Mouse (Mus musculus): ENCODE measurements around the gene Hccs. TPM values are rescaled to one million over a fixed set of nuclear protein-coding genes. Genes with fewer than 3 reads are reported as not detected.
"Not testable (repeated sequence)": the region's sequence is repeated elsewhere in the genome, so short reads cannot be mapped to it uniquely, and the experiment has no call there.

The Hccs gene
- 52.4 and 56.1 TPM in 2 replicates for polyA plus RNA-seq (2014; fragmentation: Nextera tagmentation; extraction: Ambion mirVana)

- Histone ChIP-seq H3K27ac (replicated peaks in 1 of 2; ENCODE audit: control insufficient read depth in 1 of 2, insufficient read depth in 1 of 2, low read depth in 2 of 2, low read length in 2 of 2) (peak within 1 kb of the TSS; percentile 71 to 88), H3K4me3 (ENCODE audit: control insufficient read depth in 1 of 2, insufficient read depth in 1 of 2, low read depth in 1 of 2, low read length in 2 of 2) (peak within 1 kb of the TSS; percentile 58 to 76), H3K9ac (ENCODE audit: low read length) (peak within 1 kb of the TSS; percentile 84), H3K4me1 (ENCODE audit: control insufficient read depth in 2 of 2, insufficient read depth in 2 of 2, low read length in 2 of 2) (peaks cover 0 to 4% of the 10 kb centered on the region in 2 experiments; a peak in 1 of 4 replicates), H3K36me3 (ENCODE audit: control insufficient read depth, insufficient read depth, low read length) (peaks cover 15% of the 10 kb centered on the region), H3K9me3 (ENCODE audit: control insufficient read depth, low read length) (no peaks in the 10 kb centered on the region), H3K27me3 (ENCODE audit: control insufficient read depth, insufficient read depth, low read length) (no peaks in the 10 kb centered on the region), H3K4me2 (ENCODE audit: low read length) (peak within 1 kb of the TSS; percentile 58)
- WGBS, result 19% methylated on average over 76 of the region's 97 CpGs
- ATAC-seq (ENCODE audit: insufficient number of reproducible peaks, insufficient read depth, low FRiP score, low read depth), result peak; percentile 99
Observed at GRCm38 (mm10) chrX:169319945-169320667, at the start of gene Hccs. Gene Hccs (minus strand): TSS chrX:169320372.

- Histone ChIP-seq H3K27ac (replicated peaks in 1 of 2; ENCODE audit: control insufficient read depth in 1 of 2, insufficient read depth in 1 of 2, low read depth in 2 of 2, low read length in 2 of 2) (no peak overlapping the region), H3K4me2 (ENCODE audit: low read length) (no peak overlapping the region)
- 65% methylated on average over 4 of the region's 4 CpGs for WGBS
Observed at GRCm38 (mm10) chrX:169357146-169357772, 37.1 kb upstream of the Hccs start.

GRCm38 (mm10) chrX:169338213-169338612, 18.0 kb upstream of the Hccs start:
- H3K4me1 ChIP-seq (ENCODE audit: control insufficient read depth in 2 of 2, insufficient read depth in 2 of 2, low read length in 2 of 2), result no peaks in the 10 kb centered on the region
- H3K27me3 ChIP-seq (ENCODE audit: control insufficient read depth, insufficient read depth, low read length), result no peaks in the 10 kb centered on the region
- no peak overlapping the region for H3K9ac ChIP-seq (ENCODE audit: low read length)
- H3K9me3 ChIP-seq (ENCODE audit: control insufficient read depth, low read length), result no peaks in the 10 kb centered on the region
- WGBS, result 59% methylated on average over 3 of the region's 3 CpGs
- no peak for ATAC-seq (ENCODE audit: insufficient number of reproducible peaks, insufficient read depth, low FRiP score, low read depth)
- no peak overlapping the region for H3K4me2 ChIP-seq (ENCODE audit: low read length)
- H3K36me3 ChIP-seq (ENCODE audit: control insufficient read depth, insufficient read depth, low read length), result no peaks in the 10 kb centered on the region
- no peak overlapping the region for H3K4me3 ChIP-seq (ENCODE audit: control insufficient read depth in 1 of 2, insufficient read depth in 1 of 2, low read depth in 1 of 2, low read length in 2 of 2)
- no peak overlapping the region for H3K27ac ChIP-seq (replicated peaks in 1 of 2; ENCODE audit: control insufficient read depth in 1 of 2, insufficient read depth in 1 of 2, low read depth in 2 of 2, low read length in 2 of 2)

More at GRCm38 (mm10) chrX:169357146-169357772, 37.1 kb upstream of the Hccs start:
- Histone ChIP-seq H3K4me1 (ENCODE audit: control insufficient read depth in 2 of 2, insufficient read depth in 2 of 2, low read length in 2 of 2) (no peaks in the 10 kb centered on the region), H3K9me3 (ENCODE audit: control insufficient read depth, low read length) (no peaks in the 10 kb centered on the region), H3K27me3 (ENCODE audit: control insufficient read depth, insufficient read depth, low read length) (no peaks in the 10 kb centered on the region), H3K36me3 (ENCODE audit: control insufficient read depth, insufficient read depth, low read length) (no peaks in the 10 kb centered on the region), H3K9ac (ENCODE audit: low read length) (no peak overlapping the region), H3K4me3 (ENCODE audit: control insufficient read depth in 1 of 2, insufficient read depth in 1 of 2, low read depth in 1 of 2, low read length in 2 of 2) (no peak overlapping the region)
- no peak for ATAC-seq (ENCODE audit: insufficient number of reproducible peaks, insufficient read depth, low FRiP score, low read depth)

- no peak for ATAC-seq (ENCODE audit: insufficient number of reproducible peaks, insufficient read depth, low FRiP score, low read depth)
- Histone ChIP-seq H3K9me3 (ENCODE audit: control insufficient read depth, low read length) (no peaks in the 10 kb centered on the region), H3K4me3 (ENCODE audit: control insufficient read depth in 1 of 2, insufficient read depth in 1 of 2, low read depth in 1 of 2, low read length in 2 of 2) (no peak overlapping the region), H3K4me2 (ENCODE audit: low read length) (no peak overlapping the region), H3K9ac (ENCODE audit: low read length) (no peak overlapping the region), H3K36me3 (ENCODE audit: control insufficient read depth, insufficient read depth, low read length) (no peaks in the 10 kb centered on the region), H3K27me3 (ENCODE audit: control insufficient read depth, insufficient read depth, low read length) (no peaks in the 10 kb centered on the region), H3K4me1 (ENCODE audit: control insufficient read depth in 2 of 2, insufficient read depth in 2 of 2, low read length in 2 of 2) (no peaks in the 10 kb centered on the region), H3K27ac (replicated peaks in 1 of 2; ENCODE audit: control insufficient read depth in 1 of 2, insufficient read depth in 1 of 2, low read depth in 2 of 2, low read length in 2 of 2) (no peak overlapping the region)
Observed at GRCm38 (mm10) chrX:169337559-169337958, 17.4 kb upstream of the Hccs start.

GRCm38 (mm10) chrX:169332264-169332663, 12.1 kb upstream of the Hccs start:
- no peak overlapping the region for H3K4me2 ChIP-seq (ENCODE audit: low read length)
- H3K27me3 ChIP-seq (ENCODE audit: control insufficient read depth, insufficient read depth, low read length), result no peaks in the 10 kb centered on the region
- H3K4me1 ChIP-seq (ENCODE audit: control insufficient read depth in 2 of 2, insufficient read depth in 2 of 2, low read length in 2 of 2), result no peaks in the 10 kb centered on the region
- WGBS, result 35% methylated on average over 3 of the region's 3 CpGs
- ATAC-seq (ENCODE audit: insufficient number of reproducible peaks, insufficient read depth, low FRiP score, low read depth), result no peak
- H3K9me3 ChIP-seq (ENCODE audit: control insufficient read depth, low read length), result no peaks in the 10 kb centered on the region
- H3K27ac ChIP-seq (replicated peaks in 1 of 2; ENCODE audit: control insufficient read depth in 1 of 2, insufficient read depth in 1 of 2, low read depth in 2 of 2, low read length in 2 of 2), result no peak overlapping the region
- H3K36me3 ChIP-seq (ENCODE audit: control insufficient read depth, insufficient read depth, low read length), result no peaks in the 10 kb centered on the region
- H3K4me3 ChIP-seq (ENCODE audit: control insufficient read depth in 1 of 2, insufficient read depth in 1 of 2, low read depth in 1 of 2, low read length in 2 of 2), result no peak overlapping the region
- no peak overlapping the region for H3K9ac ChIP-seq (ENCODE audit: low read length)

DNA sequence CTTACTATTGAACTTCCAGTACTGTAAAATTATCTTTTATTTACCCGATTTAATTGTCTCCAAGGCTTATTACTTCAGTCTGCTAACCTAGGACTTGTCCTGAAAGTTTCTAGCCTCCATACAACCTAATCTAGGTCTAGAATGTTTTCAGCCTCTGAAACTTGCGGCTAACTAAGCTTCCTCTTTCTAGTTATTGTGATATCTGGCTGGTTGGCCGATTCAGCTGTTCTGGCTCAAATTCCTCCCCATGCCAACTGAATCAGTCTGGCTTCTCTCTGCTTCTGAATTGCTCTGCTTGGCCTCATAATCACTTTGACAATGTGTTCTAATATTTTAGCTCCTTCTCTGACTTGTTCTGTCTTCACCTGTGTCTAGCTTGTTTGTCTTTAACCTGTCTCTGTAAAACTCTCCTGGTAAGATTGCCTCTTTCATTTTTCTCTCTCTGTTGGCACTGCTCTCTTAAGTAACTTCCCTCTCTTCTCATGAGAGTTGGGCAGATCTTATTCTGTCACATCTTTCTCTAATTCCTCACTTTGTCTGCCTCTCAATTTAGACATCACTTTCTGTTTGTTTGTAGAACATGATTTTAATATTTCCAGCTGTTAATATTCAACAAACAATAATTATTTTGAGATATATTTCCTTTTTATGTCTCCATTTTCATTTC, 5.9 kb upstream of the Hccs start:
- no peaks in the 10 kb centered on the region for H3K27me3 ChIP-seq (ENCODE audit: control insufficient read depth, insufficient read depth, low read length)
- no peak overlapping the region for H3K4me2 ChIP-seq (ENCODE audit: low read length)
- no peak overlapping the region for H3K9ac ChIP-seq (ENCODE audit: low read length)
- no peak overlapping the region for H3K4me3 ChIP-seq (ENCODE audit: control insufficient read depth in 1 of 2, insufficient read depth in 1 of 2, low read depth in 1 of 2, low read length in 2 of 2)
- H3K27ac ChIP-seq (replicated peaks in 1 of 2; ENCODE audit: control insufficient read depth in 1 of 2, insufficient read depth in 1 of 2, low read depth in 2 of 2, low read length in 2 of 2), result no peak overlapping the region
- no peaks in the 10 kb centered on the region for H3K4me1 ChIP-seq (ENCODE audit: control insufficient read depth in 2 of 2, insufficient read depth in 2 of 2, low read length in 2 of 2)
- ATAC-seq (ENCODE audit: insufficient number of reproducible peaks, insufficient read depth, low FRiP score, low read depth), result no peak
- no peaks in the 10 kb centered on the region for H3K9me3 ChIP-seq (ENCODE audit: control insufficient read depth, low read length)
- H3K36me3 ChIP-seq (ENCODE audit: control insufficient read depth, insufficient read depth, low read length), result no peaks in the 10 kb centered on the region
- 68% methylated on average over 3 of the region's 3 CpGs for WGBS

DNA sequence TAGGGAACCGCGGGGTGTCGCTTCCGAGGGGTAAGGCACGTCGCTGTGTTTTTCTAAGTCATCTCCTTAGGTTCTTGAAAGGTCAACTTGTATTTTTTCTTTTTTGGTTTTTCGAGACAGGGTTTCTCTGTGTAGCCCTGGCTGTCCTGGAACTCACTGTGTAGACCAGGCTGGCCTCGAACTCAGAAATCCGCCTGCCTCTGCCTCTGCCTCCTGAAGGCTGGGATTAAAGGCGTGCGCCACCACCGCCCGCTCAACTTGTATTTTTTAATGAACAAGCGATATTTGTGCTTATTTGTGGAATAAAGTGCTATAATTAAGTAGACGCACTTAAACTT, 465 bp upstream of the Hccs start:
- Histone ChIP-seq H3K4me3 (ENCODE audit: control insufficient read depth in 1 of 2, insufficient read depth in 1 of 2, low read depth in 1 of 2, low read length in 2 of 2) (peak overlapping the region; percentile 42 to 58), H3K27ac (replicated peaks in 1 of 2; ENCODE audit: control insufficient read depth in 1 of 2, insufficient read depth in 1 of 2, low read depth in 2 of 2, low read length in 2 of 2) (peak overlapping the region; percentile 16 to 88; a peak in 1 of 4 replicates), H3K36me3 (ENCODE audit: control insufficient read depth, insufficient read depth, low read length) (peaks cover 12% of the 10 kb centered on the region), H3K4me2 (ENCODE audit: low read length) (peak overlapping the region; percentile 50)
- not testable (repeated sequence) for H3K27me3 ChIP-seq (ENCODE audit: control insufficient read depth, insufficient read depth, low read length); H3K4me1 ChIP-seq (ENCODE audit: control insufficient read depth in 2 of 2, insufficient read depth in 2 of 2, low read length in 2 of 2); H3K9ac ChIP-seq (ENCODE audit: low read length); H3K9me3 ChIP-seq (ENCODE audit: control insufficient read depth, low read length)
- ATAC-seq (ENCODE audit: insufficient number of reproducible peaks, insufficient read depth, low FRiP score, low read depth), result peak; percentile 3; the same call in 1 of the 2 replicates
- 34% methylated on average over 15 of the region's 15 CpGs for WGBS
